Mouse (Mus musculus) ES-Bruce4 (cell line): Measurements from ENCODE around the gene Ank3. TPM values are rescaled to one million over a fixed set of nuclear protein-coding genes. Genes with fewer than 3 reads are reported as not detected.

Source experiments
- H3K27ac ChIP-seq: 2 replicates; pipeline ENCODE4 v1.5.1; 2012; ENCODE audit warnings: low read length, inconsistent platforms; ENCODE audit not compliant: insufficient read depth
- H3K27me3 ChIP-seq: 2 replicates; pipeline ENCODE4 v1.6.1; 2012; ENCODE audit warnings: mild to moderate bottlenecking, low read length, inconsistent platforms; ENCODE audit not compliant: control insufficient read depth, poor library complexity, insufficient read depth, severe bottlenecking
- H3K36me3 ChIP-seq: 2 replicates; pipeline ENCODE4 v1.6.1; 2012; ENCODE audit warnings: inconsistent platforms, mild to moderate bottlenecking, low read length, moderate library complexity; ENCODE audit not compliant: control insufficient read depth, poor library complexity, insufficient read depth, severe bottlenecking
- H3K4me1 ChIP-seq: one replicate; pipeline ENCODE4 v1.8.1; 2011; ENCODE audit warnings: low read length; ENCODE audit not compliant: control insufficient read depth, insufficient read depth
- H3K4me3 ChIP-seq: 2 replicates; pipeline ENCODE4 v1.5.1; 2011; ENCODE audit warnings: low read depth, mild to moderate bottlenecking, low read length
- H3K9ac ChIP-seq: 2 replicates; pipeline ENCODE4 v1.6.1; 2012; ENCODE audit warnings: low read depth, mild to moderate bottlenecking, inconsistent platforms; ENCODE audit not compliant: poor library complexity, severe bottlenecking
- H3K9me3 ChIP-seq: replicated peaks from 2 replicates; pipeline ENCODE4 v1.6.1; 2012; ENCODE audit warnings: mild to moderate bottlenecking, low read length, inconsistent platforms; ENCODE audit not compliant: control insufficient read depth, poor library complexity, insufficient read depth, severe bottlenecking
- CTCF ChIP-seq: IDR thresholded peaks from one replicate; pipeline ENCODE4 v1.8.1; 2011; ENCODE audit warnings: low read depth, low read length
- EP300 ChIP-seq: IDR thresholded peaks from 2 replicates; pipeline ENCODE4 v1.6.1; 2011; ENCODE audit warnings: low read depth, low read length; ENCODE audit not compliant: insufficient read depth
- POLR2A ChIP-seq: IDR thresholded peaks from one replicate; pipeline ENCODE4 v1.8.1; 2011; ENCODE audit warnings: low read length; ENCODE audit not compliant: insufficient read depth
- polyA plus RNA-seq: library from polyadenylated mRNA; stranded (reverse); fragments of >200 nt; gene quantifications from 2 replicates; pipeline ENCODE4 v1.2.4, GENCODE M21; 2011; ENCODE audit warnings: low read depth; ENCODE audit not compliant: missing spikeins, insufficient read depth, insufficient read length

The Ank3 gene
- polyA plus RNA-seq, 1 experiment: 61.0 TPM

DNA sequence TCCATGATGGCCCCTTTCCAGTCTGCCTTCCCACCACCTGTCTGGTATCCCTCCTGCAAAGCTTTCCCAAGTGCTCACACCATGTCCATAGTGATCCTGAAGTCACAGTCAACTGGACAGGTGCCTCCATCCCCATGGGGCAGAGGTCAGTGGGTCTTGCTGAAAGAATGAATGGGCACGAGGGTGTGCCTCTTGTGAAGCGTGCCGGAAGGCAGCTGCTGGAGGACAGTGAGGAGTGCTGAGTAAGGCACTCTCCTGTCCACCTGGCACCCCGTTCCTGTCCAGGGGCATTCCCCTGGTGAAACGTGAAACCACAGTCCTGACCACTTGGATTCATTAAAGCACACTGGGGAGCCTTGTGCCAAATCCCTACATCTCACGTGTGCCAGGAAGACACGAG is 337.7 kb downstream of the Ank3 start:
- Histone ChIP-seq H3K4me3 (no peak overlapping the region), H3K9me3 (no peaks in the 10 kb centered on the region), H3K27me3 (no peaks in the 10 kb centered on the region), H3K36me3 (no peaks in the 10 kb centered on the region), H3K9ac (no peak overlapping the region), H3K4me1 (no peaks in the 10 kb centered on the region), H3K27ac (no peak overlapping the region)
- TF ChIP-seq POLR2A: no peak

DNA sequence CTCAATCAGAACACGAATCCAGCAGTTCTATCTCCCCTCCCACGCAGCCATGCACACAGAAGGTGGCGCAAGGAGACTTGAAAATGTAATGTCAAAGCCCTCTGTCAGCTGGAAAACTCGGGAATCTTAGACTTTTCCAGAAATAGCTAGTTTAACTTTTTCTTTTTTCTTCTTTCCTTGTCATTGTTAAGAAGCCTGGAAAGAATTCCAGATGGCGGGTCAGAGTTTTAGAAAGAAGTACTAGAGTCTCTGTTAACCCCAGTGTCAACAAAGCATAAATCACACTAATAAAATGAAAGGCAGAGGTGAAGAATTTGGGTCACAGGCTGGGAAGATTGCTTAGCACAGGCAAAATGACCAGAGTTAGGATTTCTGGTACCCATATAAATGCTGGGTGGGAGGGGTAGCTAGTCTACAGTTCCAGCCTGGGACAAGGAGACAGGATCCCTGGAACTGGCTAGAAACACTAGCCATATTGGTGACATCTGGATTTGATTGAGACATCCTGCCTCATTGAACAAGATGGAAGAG is 340.2 kb downstream of the Ank3 start:
- no peaks in the 10 kb centered on the region for H3K27me3 ChIP-seq
- no peak overlapping the region for H3K9ac ChIP-seq
- no peak overlapping the region for H3K4me3 ChIP-seq
- no peaks in the 10 kb centered on the region for H3K9me3 ChIP-seq
- H3K36me3 ChIP-seq: no peaks in the 10 kb centered on the region
- no peak overlapping the region for H3K27ac ChIP-seq
- TF ChIP-seq CTCF (no peak), POLR2A (no peak), EP300 (no peak)
- H3K4me1 ChIP-seq: no peaks in the 10 kb centered on the region

DNA sequence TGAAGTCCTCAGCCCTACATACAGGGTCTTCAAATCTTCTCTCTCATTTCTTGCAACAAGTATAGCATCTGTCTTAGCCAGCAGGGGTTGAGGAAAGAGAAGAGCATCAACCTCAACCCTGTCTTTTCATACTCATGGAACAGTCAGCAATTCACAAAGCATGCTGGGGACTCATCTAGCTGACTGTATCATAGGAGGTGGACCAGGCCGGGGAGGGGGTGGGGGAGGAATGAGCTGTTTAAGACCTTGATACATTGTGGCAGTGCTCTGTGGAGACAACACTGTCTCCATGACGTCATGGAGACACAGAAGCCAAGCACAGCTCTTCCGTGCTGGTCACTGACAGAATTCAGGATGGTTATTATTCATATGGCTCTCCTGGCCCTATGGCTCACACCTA is 344.0 kb downstream of the Ank3 start:
- H3K27ac ChIP-seq: no peak overlapping the region
- H3K9me3 ChIP-seq: no peaks in the 10 kb centered on the region
- H3K4me1 ChIP-seq: no peaks in the 10 kb centered on the region
- no peaks in the 10 kb centered on the region for H3K27me3 ChIP-seq
- no peaks in the 10 kb centered on the region for H3K36me3 ChIP-seq
- TF ChIP-seq EP300 (no peak), POLR2A (no peak), CTCF (no peak)
- no peak overlapping the region for H3K9ac ChIP-seq
- no peak overlapping the region for H3K4me3 ChIP-seq

DNA sequence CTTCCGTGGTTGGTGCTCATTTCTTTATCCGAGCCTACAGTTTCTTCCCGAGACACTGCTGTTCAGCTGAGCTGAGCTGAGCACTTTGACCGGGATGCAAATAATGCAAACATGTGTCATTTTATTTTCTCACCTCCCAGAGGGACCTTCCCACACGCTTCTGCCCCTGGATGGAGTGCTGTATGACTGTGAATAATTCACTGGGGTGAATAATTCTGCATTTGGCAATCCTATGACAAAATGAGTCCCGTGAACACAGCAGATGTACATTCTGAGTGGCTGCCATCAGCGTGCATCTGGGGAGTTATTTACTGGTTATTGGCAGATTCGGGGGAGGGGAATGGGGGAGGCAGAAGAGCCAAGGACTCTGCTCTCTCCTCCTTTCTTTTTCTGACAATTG is 345.6 kb downstream of the Ank3 start:
- Histone ChIP-seq H3K9me3 (no peaks in the 10 kb centered on the region), H3K36me3 (no peaks in the 10 kb centered on the region), H3K27me3 (no peaks in the 10 kb centered on the region), H3K4me3 (no peak overlapping the region), H3K9ac (no peak overlapping the region), H3K27ac (no peak overlapping the region), H3K4me1 (no peaks in the 10 kb centered on the region)
- TF ChIP-seq CTCF (no peak), POLR2A (no peak), EP300 (no peak)

DNA sequence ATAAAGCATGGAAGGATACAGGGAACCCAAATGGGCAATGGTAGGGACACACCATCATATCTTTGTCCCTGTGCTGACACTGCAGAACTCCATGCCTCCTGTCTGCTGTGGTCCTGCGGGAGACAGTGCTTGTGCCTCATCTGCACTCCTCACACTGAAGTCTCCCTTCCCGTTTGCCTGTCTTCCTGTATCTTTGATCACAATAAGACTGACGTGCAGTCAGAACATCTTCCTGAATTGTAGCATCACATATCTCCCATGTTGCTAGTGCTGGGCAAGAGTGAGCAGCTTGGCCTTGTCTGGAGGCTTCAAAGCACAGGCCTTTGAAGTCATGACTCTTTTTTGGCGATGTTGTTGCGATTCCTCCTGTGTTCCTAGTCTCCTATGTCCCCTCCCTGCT is 346.3 kb downstream of the Ank3 start:
- Histone ChIP-seq H3K9ac (no peak overlapping the region), H3K9me3 (no peaks in the 10 kb centered on the region), H3K27ac (no peak overlapping the region), H3K27me3 (no peaks in the 10 kb centered on the region), H3K36me3 (no peaks in the 10 kb centered on the region), H3K4me1 (no peaks in the 10 kb centered on the region), H3K4me3 (no peak overlapping the region)
- no peak for TF ChIP-seq EP300
- no peak for TF ChIP-seq CTCF
- TF ChIP-seq POLR2A: no peak

DNA sequence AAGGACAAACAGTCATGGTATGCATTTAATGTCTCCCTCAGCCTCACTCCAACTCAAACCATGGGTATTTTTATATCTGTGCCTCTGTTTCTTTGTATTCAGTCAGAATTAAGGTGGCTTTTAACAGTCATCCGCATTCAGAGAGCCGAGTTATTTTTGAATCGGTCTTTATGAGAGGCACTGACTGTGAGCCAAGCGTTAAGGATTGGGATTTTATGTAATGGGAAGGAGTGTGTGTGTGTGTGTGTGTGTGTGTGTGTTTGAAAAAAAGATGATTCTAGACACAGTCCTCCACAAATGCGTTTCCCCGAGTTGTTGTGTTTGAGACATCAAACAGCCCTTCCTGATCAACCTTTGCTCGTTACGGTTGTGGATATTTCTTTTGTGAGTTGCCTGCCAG is 347.7 kb downstream of the Ank3 start:
- no peaks in the 10 kb centered on the region for H3K4me1 ChIP-seq
- H3K27me3 ChIP-seq: no peaks in the 10 kb centered on the region
- TF ChIP-seq POLR2A: no peak
- no peak for TF ChIP-seq EP300
- no peak for TF ChIP-seq CTCF
- no peak overlapping the region for H3K4me3 ChIP-seq
- H3K27ac ChIP-seq: no peak overlapping the region
- H3K9ac ChIP-seq: no peak overlapping the region
- no peaks in the 10 kb centered on the region for H3K9me3 ChIP-seq
- no peaks in the 10 kb centered on the region for H3K36me3 ChIP-seq

DNA sequence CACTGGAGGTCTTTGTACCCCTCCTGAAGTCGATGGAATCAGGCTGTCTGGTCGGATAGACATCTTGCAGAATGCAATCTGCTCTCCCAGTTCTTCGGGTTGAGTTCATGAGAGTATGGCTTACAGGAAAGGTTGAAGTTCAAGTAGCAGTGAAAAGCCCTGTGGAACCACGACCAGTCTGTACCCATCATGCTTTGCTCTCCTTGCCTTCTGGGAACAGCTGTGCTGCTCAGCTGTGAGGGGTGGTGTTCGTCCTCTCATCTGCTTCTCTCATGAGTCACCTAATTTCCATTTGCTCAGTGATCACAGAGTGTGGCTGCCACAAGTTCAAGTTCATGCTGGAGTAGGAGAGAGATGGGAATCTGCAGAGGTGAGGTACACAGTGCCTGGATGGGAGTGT is 348.2 kb downstream of the Ank3 start:
- Histone ChIP-seq H3K9ac (no peak overlapping the region), H3K4me1 (no peaks in the 10 kb centered on the region), H3K27ac (no peak overlapping the region), H3K4me3 (no peak overlapping the region), H3K36me3 (no peaks in the 10 kb centered on the region), H3K27me3 (no peaks in the 10 kb centered on the region), H3K9me3 (no peaks in the 10 kb centered on the region)
- TF ChIP-seq EP300 (no peak), POLR2A (no peak), CTCF (no peak)
